Mouse (Mus musculus) kidney, embryonic 14.5 days (tissue): Measurements from ENCODE around the gene Aox1. TPM values are rescaled to one million over a fixed set of nuclear protein-coding genes. Genes with fewer than 3 reads are reported as not detected.
"Not testable (repeated sequence)": the region's sequence is repeated elsewhere in the genome, so short reads cannot be mapped to it uniquely, and the experiment has no call there.

ENCODE experiments used
- ATAC-seq: fragments of 200-750 bp; cut with Nextera tagmentation; 2 replicates; pipeline ENCODE4 v1.8.0; 2017; ENCODE audit warnings: moderate number of reproducible peaks, mild to moderate bottlenecking, moderate TSS enrichment, moderate library complexity; ENCODE audit not compliant: low FRiP score, low TSS enrichment
- H3K27ac ChIP-seq: fragments of 300-500 bp; sonication (generic); 2 replicates; pipeline ENCODE4 v1.5.1; 2014; ENCODE audit warnings: low read depth, mild to moderate bottlenecking, low read length, moderate library complexity, mixed read lengths
- H3K27me3 ChIP-seq: fragments of 300-500 bp; sonication (generic); 2 replicates; pipeline ENCODE4 v1.6.1; 2014; ENCODE audit warnings: mild to moderate bottlenecking, low read length; ENCODE audit not compliant: control insufficient read depth, insufficient read depth
- H3K36me3 ChIP-seq: fragments of 300-500 bp; sonication (generic); 2 replicates; pipeline ENCODE4 v1.6.1; 2014; ENCODE audit warnings: low read length, mixed read lengths; ENCODE audit not compliant: control insufficient read depth, insufficient read depth
- H3K4me1 ChIP-seq: fragments of 300-500 bp; sonication (generic); 2 replicates; pipeline ENCODE4 v1.6.1; 2014; ENCODE audit warnings: low read length, mixed read lengths; ENCODE audit not compliant: control insufficient read depth, insufficient read depth
- H3K4me2 ChIP-seq: fragments of 300-500 bp; sonication (generic); replicated peaks from 2 replicates; pipeline ENCODE4 v1.6.1; 2014; ENCODE audit warnings: low read depth, mild to moderate bottlenecking, low read length
- H3K4me3 ChIP-seq: fragments of 300-500 bp; sonication (generic); 2 replicates; pipeline ENCODE4 v1.5.1; 2014; ENCODE audit warnings: mild to moderate bottlenecking, low read length
- H3K9ac ChIP-seq: fragments of 300-500 bp; sonication (generic); 2 replicates; pipeline ENCODE4 v1.6.1; 2014; ENCODE audit warnings: low read depth, mild to moderate bottlenecking, low read length, moderate library complexity
- H3K9me3 ChIP-seq: fragments of 300-500 bp; sonication (generic); 2 replicates; pipeline ENCODE4 v1.6.1; 2016; ENCODE audit warnings: low read length; ENCODE audit not compliant: control insufficient read depth
- WGBS: fragments of 180-500 bp; shearing (Covaris S2); extraction: QIAGEN DNeasy Blood & Tissue Kit; methylation state at CpG from one replicate; pipeline ENCODE4 v1.1.7; 2014; 5-methylcytosine and 5-hydroxymethylcytosine counted together
- polyA plus RNA-seq: library from polyadenylated mRNA; unstranded; fragments of >200 nt; fragmentation: Nextera tagmentation; extraction: Ambion mirVana; gene quantifications from 2 replicates; pipeline ENCODE4 v1.2.1, GENCODE M21; 2014

Gene Aox1
- polyA plus RNA-seq, 1 experiment from 2014 or later = 0.23 TPM

DNA sequence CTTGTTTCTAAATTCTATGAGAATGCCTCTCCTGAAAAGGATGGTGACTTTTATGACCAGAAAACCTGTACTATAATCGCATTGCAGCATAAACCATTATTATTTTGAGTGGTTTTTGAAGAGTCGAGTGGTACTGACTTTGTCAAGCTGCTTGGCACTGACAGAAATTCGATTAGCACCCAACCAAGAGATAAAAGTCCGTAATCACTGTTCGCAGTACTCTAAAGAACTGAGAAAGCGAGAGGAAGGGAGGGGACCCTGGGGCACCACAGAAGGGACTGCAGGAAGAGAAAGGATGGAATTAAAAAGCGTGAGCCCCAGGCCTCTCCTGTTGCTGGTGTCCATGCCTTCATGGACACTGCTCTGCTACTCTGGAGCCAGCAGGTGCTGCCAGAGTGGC, 2.0 kb upstream of the Aox1 start:
- H3K36me3 ChIP-seq = peaks cover 18% of the 10 kb centered on the region; the same call in 1 of the 2 replicates
- H3K4me3 ChIP-seq = no peak overlapping the region
- peaks cover 7% of the 10 kb centered on the region; the same call in 1 of the 2 replicates for H3K4me1 ChIP-seq
- no peak overlapping the region for H3K9ac ChIP-seq
- WGBS = 89% methylated on average over 7 of the region's 7 CpGs
- H3K4me2 ChIP-seq = no peak overlapping the region
- no peaks in the 10 kb centered on the region for H3K9me3 ChIP-seq
- no peak overlapping the region for H3K27ac ChIP-seq
- no peaks in the 10 kb centered on the region for H3K27me3 ChIP-seq
- ATAC-seq = no peak

DNA sequence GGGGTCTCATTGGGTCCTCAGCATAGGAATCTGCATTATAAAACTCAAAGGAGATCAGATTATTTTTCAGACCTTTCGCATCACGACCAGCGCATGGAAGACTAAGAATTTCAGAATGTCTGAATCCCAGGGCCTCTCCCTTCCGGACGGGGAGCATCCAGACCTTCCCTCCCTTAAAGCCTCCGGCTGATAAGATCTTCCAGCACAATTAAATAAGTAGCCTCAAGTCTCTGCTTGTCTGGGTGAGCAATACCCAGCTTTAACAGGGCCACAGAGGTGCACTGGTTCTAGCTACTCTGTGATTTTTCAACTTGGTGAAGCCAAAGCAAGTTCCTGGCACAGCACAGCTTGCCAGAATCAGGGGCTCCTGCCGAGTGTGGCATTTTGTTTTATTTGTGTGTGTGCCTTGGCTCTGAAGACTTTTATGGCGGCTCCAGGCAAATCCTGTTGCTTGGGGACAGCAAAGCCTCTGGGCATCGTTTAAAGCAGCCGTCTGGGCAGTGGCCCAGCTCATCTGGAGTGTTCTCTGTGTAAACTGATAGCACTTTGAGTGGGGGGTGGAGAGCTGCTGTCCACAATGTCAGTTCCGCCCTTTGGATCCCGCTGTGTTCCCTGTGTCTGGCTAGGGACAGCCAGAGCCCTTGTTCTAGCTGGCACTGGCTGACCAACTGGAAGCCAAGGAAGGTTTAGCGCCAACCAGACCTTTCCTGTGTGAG, 583 bp downstream of the Aox1 start:
- no peak overlapping the region for H3K27ac ChIP-seq
- H3K9ac ChIP-seq = peak overlapping the region; percentile 25; the same call in 1 of the 2 replicates
- ATAC-seq = peak; percentile 80

DNA sequence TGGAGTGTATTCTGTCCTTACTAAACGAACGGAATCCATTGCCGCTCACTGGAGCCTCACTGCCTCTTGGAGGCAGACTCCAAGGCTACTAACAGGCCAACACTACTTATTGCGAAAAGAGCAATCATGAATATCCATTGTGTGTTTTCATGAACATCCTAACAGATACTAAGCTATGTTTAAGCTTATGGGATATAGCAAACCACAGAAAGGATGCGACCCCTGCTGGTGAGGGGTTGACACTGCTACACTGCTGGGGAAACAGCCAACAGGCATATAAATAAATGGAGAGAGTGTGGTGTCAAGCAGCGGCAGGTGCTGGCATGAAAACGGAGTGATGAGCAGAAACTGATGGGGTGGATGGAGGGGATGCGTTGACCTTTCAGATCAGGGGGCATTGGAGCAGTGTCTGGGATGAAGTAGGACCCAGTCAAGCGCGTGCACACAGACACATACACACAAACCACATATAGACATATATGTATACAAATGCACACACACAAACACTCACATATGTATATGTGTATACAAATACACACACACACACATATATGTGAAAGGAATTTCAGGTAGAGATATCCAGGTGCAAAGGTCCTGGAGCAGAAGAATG, 1.5 kb downstream of the Aox1 start:
- Histone ChIP-seq H3K9me3 (no peaks in the 10 kb centered on the region), H3K27ac (no peak overlapping the region), H3K4me2 (no peak overlapping the region), H3K4me1 (peaks cover 7% of the 10 kb centered on the region; the same call in 1 of the 2 replicates), H3K27me3 (no peaks in the 10 kb centered on the region), H3K36me3 (0 out of 2 replicates have a peak, but pooled peaks cover 2% of the 10 kb centered on the region), H3K9ac (no peak overlapping the region), H3K4me3 (no peak overlapping the region)
- peak; percentile 55; the same call in 1 of the 2 replicates for ATAC-seq
- WGBS = 63% methylated on average over 10 of the region's 10 CpGs

More for the DNA sequence above, 583 bp downstream of the Aox1 start:
- Histone ChIP-seq H3K27me3 (no peaks in the 10 kb centered on the region), H3K4me1 (peaks cover 7% of the 10 kb centered on the region; the same call in 1 of the 2 replicates), H3K36me3 (0 out of 2 replicates have a peak, but pooled peaks cover 5% of the 10 kb centered on the region), H3K4me2 (peak overlapping the region; percentile 53), H3K9me3 (no peaks in the 10 kb centered on the region), H3K4me3 (peak overlapping the region; percentile 31)
- 18% methylated on average over 13 of the region's 13 CpGs for WGBS

DNA sequence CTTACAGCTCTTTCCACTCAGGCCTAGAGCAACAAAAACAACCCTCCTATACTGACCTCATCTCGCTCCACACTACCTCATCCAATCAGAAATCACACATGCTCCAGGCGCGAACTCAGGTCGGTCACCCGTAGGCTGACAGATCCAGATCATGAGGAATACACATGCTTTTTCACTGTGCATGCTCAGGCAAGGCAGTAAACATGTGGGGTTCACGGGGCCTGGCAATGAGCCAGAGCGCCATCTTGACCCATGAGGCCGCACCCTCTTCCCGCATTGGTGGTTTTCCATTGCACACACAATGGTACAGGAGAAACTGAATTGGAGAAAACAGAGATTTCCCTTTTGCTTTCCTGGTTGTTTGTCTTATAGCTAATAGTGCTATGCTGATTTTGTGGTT, 7.6 kb downstream of the Aox1 start:
- not testable (repeated sequence) for H3K27me3 ChIP-seq, H3K9me3 ChIP-seq, ATAC-seq, H3K9ac ChIP-seq, H3K36me3 ChIP-seq, H3K4me1 ChIP-seq, H3K4me2 ChIP-seq, H3K4me3 ChIP-seq, H3K27ac ChIP-seq
- 93% methylated on average over 9 of the region's 9 CpGs for WGBS

DNA sequence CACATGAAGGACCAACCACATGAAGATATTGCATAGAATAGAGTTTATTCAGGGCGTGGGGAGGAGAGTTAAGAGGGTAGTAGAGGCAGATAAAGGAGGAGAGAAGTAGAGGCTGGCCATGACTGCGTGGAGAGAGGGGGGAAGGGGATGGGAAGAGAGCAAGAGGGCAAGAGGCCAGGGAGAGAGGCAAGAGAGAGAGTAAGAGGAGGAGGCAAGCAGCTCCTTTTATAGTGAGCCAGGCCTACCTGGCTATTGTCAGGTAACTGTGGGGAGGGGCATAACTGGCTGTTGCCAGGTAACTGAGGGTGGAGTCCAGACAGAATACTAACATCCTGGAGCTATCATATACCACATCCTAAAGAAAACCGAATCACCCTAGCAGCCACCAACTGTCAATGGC, 15.3 kb downstream of the Aox1 start:
- no peak overlapping the region for H3K27ac ChIP-seq
- no peak overlapping the region for H3K4me2 ChIP-seq
- no peak for ATAC-seq
- no peak overlapping the region for H3K9ac ChIP-seq
- H3K27me3 ChIP-seq = no peaks in the 10 kb centered on the region
- H3K36me3 ChIP-seq = no peaks in the 10 kb centered on the region
- no peak overlapping the region for H3K4me3 ChIP-seq
- no peaks in the 10 kb centered on the region for H3K9me3 ChIP-seq
- no peaks in the 10 kb centered on the region for H3K4me1 ChIP-seq
- 73% methylated on average over 3 of the region's 3 CpGs for WGBS

DNA sequence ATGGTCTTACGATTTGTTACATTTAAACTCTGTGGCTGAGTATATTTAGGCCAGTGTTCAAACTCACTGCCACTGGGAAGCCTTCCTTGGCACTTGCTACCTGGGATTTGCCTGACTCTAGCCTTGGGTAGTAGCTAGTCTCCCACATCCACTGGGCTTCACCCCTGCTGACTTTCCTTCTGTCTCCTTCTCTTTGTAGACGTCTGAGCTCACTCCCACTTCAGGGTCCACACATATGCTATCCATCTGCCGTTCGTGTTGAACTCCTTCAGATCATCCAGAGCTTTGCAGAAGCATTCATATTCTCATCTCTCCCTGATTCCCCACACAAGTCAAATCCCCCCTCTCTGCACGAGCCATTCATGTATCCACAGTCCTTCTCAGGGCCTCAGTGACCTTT, 15.8 kb downstream of the Aox1 start:
- no peaks in the 10 kb centered on the region for H3K27me3 ChIP-seq
- H3K9ac ChIP-seq = no peak overlapping the region
- no peak overlapping the region for H3K27ac ChIP-seq
- no peaks in the 10 kb centered on the region for H3K9me3 ChIP-seq
- H3K4me2 ChIP-seq = no peak overlapping the region
- 69% methylated on average over 5 of the region's 5 CpGs for WGBS
- no peaks in the 10 kb centered on the region for H3K4me1 ChIP-seq
- H3K4me3 ChIP-seq = no peak overlapping the region
- no peaks in the 10 kb centered on the region for H3K36me3 ChIP-seq
- ATAC-seq = no peak

DNA sequence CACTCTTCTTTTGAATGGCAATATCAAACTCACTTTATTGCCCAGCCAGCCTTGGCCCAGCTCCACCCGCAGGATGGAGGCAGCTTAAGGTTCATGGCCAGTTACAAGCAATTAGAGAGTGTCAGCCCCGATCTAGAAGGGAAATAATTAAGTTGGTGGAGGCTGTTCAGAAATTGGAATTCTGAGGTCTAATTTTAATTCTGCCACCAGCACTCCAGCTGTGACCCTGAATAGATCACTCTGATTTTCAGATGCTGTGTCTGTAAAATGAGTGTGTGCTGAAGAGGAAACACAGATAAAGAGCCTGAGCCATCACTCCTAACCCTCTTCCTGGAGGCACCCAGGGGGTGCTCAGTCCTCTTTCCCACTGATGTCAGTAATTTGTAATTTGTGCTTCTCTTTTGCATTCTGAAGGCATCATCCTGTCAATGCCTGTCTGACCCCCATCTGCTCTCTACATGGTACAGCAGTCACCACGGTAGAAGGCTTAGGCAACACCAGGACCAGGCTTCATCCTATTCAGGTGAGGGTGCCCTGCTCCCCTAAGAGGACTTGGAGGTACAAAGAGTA, 17.1 kb downstream of the Aox1 start:
- H3K4me3 ChIP-seq = no peak overlapping the region
- H3K27ac ChIP-seq = no peak overlapping the region
- H3K9me3 ChIP-seq = no peaks in the 10 kb centered on the region
- no peaks in the 10 kb centered on the region for H3K36me3 ChIP-seq
- ATAC-seq = no peak
- H3K4me2 ChIP-seq = no peak overlapping the region
- no peak overlapping the region for H3K9ac ChIP-seq
- H3K4me1 ChIP-seq = no peaks in the 10 kb centered on the region
- H3K27me3 ChIP-seq = no peaks in the 10 kb centered on the region
- WGBS = 62% methylated on average over 3 of the region's 3 CpGs

DNA sequence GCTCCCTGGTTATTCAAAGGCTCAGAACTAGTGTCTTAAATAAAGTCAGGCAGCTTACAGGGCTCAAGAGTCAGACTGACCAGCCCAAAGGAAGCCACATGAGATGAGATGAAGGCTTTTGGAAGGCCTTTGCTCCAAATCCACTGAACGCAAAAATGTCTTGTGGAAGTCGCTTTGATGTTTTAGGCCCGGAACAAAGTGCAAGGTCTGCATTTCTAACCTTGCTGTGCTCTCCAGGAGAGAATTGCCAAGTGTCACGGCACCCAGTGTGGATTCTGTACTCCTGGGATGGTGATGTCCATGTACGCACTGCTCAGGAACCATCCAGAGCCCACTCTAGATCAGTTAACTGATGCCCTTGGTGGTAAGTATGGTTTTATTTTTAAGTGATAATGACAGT, 19.4 kb downstream of the Aox1 start:
- no peak for ATAC-seq
- H3K4me2 ChIP-seq = no peak overlapping the region
- H3K4me1 ChIP-seq = no peaks in the 10 kb centered on the region
- no peaks in the 10 kb centered on the region for H3K36me3 ChIP-seq
- H3K4me3 ChIP-seq = no peak overlapping the region
- H3K9me3 ChIP-seq = no peaks in the 10 kb centered on the region
- H3K27ac ChIP-seq = no peak overlapping the region
- H3K9ac ChIP-seq = no peak overlapping the region
- no peaks in the 10 kb centered on the region for H3K27me3 ChIP-seq
- WGBS = 90% methylated on average over 5 of the region's 5 CpGs

DNA sequence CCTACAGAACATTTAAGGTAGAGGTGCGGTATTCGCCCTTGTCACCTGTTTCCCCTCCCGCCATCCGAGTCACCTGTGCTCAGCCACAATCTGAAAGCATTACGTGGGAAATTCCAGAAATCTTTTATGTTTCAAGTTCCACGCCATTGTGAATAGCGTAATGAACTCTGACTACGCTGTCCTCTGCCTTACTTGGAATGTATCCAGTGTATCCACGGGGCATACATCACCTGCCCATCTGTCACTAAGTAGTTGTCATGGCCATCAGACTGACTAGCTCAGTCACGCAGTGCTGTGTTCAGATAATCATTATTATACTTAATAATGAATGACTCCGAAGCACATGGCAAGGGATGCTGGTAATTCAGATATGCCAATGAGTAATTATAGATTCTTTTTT, 25.9 kb downstream of the Aox1 start:
- Histone ChIP-seq H3K9ac (no peak overlapping the region), H3K27me3 (no peaks in the 10 kb centered on the region), H3K36me3 (no peaks in the 10 kb centered on the region), H3K4me1 (0 out of 2 replicates have a peak, but pooled peaks cover 4% of the 10 kb centered on the region), H3K4me3 (no peak overlapping the region), H3K27ac (no peak overlapping the region), H3K4me2 (no peak overlapping the region), H3K9me3 (no peaks in the 10 kb centered on the region)
- 92% methylated on average over 11 of the region's 11 CpGs for WGBS
- no peak for ATAC-seq
